ENCODE assay signal across 28 mouse cellular contexts in genomic region chr19:44462141-44462540, GRCm38 (mm10). TPM values are rescaled to one million over a fixed set of nuclear protein-coding genes. Genes with fewer than 3 reads are reported as not detected.
DNase-seq lines count a peak whose midpoint lies in the region; ATAC-seq and TF ChIP-seq lines count a peak whose summit lies in the region.
"Had no signal": no experiment of that assay in that cellular context is flagged by ENCODE, and none has a peak within 500 bp of the region (broad histone marks: within the 10 kb centered on the region; RNA-seq: fewer than 3 reads in every experiment).

No protein-coding gene starts in this region.

- H3K4me2 ChIP-seq in forebrain, embryonic 11.5 days (ENCODE audit: low read depth, low read length, severe bottlenecking), result no peak overlapping the region
- H3K4me2 ChIP-seq in forebrain, embryonic 15.5 days (replicated peaks), result no peak overlapping the region
- H3K4me2 ChIP-seq in hindbrain, postnatal 0 days (ENCODE audit: low read depth, low read length), result no peak overlapping the region
- H3K4me2 ChIP-seq: heart, embryonic 12.5 days; heart, embryonic 15.5 days; hindbrain, embryonic 14.5 days; intestine, embryonic 15.5 days; kidney, embryonic 15.5 days had no signal

- no peak overlapping the region for H3K9ac ChIP-seq in forebrain, embryonic 11.5 days (ENCODE audit: low read length)
- no peak overlapping the region for H3K9ac ChIP-seq in forebrain, embryonic 15.5 days (replicated peaks)
- no peak overlapping the region for H3K9ac ChIP-seq in hindbrain, postnatal 0 days (replicated peaks; ENCODE audit: low read length)
- H3K9ac ChIP-seq: heart, embryonic 12.5 days; heart, embryonic 15.5 days; hindbrain, embryonic 14.5 days; intestine, embryonic 15.5 days; kidney, embryonic 15.5 days had no signal

- ATAC-seq in forebrain, embryonic 11.5 days (replicated peaks; ENCODE audit: low FRiP score), result no peak
- no peak for ATAC-seq in forebrain, embryonic 15.5 days (replicated peaks)
- ATAC-seq in hindbrain, postnatal 0 days, result no peak
- ATAC-seq in CD4-positive, CD25-positive, alpha-beta regulatory T cell, adult 4 months, result no peak
- ATAC-seq: forebrain, embryonic 14.5 days; intestine, embryonic 15.5 days had no signal

- H3K27ac ChIP-seq in forebrain, embryonic 11.5 days (ENCODE audit: low read depth, low read length), result no peak overlapping the region
- no peak overlapping the region for H3K27ac ChIP-seq in forebrain, embryonic 15.5 days (replicated peaks)
- H3K27ac ChIP-seq in hindbrain, postnatal 0 days, result no peak overlapping the region
- H3K27ac ChIP-seq: forebrain, embryonic 10.5 days; heart, embryonic 15.5 days; hindbrain, embryonic 14.5 days; intestine, embryonic 15.5 days; kidney, embryonic 15.5 days had no signal

- H3K36me3 ChIP-seq in forebrain, embryonic 11.5 days (ENCODE audit: control insufficient read depth, insufficient read depth, low read length), result no peaks in the 10 kb centered on the region
- no peaks in the 10 kb centered on the region for H3K36me3 ChIP-seq in forebrain, embryonic 15.5 days
- H3K36me3 ChIP-seq in hindbrain, postnatal 0 days (ENCODE audit: insufficient read depth, low read length), result no peaks in the 10 kb centered on the region
- H3K36me3 ChIP-seq: forebrain, embryonic 10.5 days; G1E; heart, embryonic 12.5 days; heart, embryonic 15.5 days; intestine, embryonic 15.5 days; kidney, embryonic 15.5 days had no signal

- H3K9me3 ChIP-seq in forebrain, embryonic 11.5 days (ENCODE audit: control insufficient read depth, low read length), result no peaks in the 10 kb centered on the region
- H3K9me3 ChIP-seq in forebrain, embryonic 15.5 days, result no peaks in the 10 kb centered on the region
- H3K9me3 ChIP-seq in hindbrain, postnatal 0 days (ENCODE audit: low read length), result no peaks in the 10 kb centered on the region
- H3K9me3 ChIP-seq: forebrain, embryonic 10.5 days; G1E; heart, embryonic 12.5 days; heart, embryonic 15.5 days; intestine, embryonic 15.5 days; kidney, embryonic 15.5 days had no signal

- H3K4me1 ChIP-seq in forebrain, embryonic 11.5 days (replicated peaks; ENCODE audit: control insufficient read depth, insufficient read depth, low read length), result no peaks in the 10 kb centered on the region
- H3K4me1 ChIP-seq in forebrain, embryonic 15.5 days, result no peaks in the 10 kb centered on the region
- H3K4me1 ChIP-seq in hindbrain, postnatal 0 days (ENCODE audit: insufficient read depth, low read length), result no peaks in the 10 kb centered on the region
- H3K4me1 ChIP-seq: heart, embryonic 15.5 days; intestine, embryonic 15.5 days had no signal

- DNase-seq in adrenal gland, postnatal 14 days, result peak; percentile 53
- DNase-seq in adrenal gland, postnatal 4 days (ENCODE audit: low spot score in 2 of 2), result no peak
- peak; percentile 3 for DNase-seq in forebrain, embryonic 11.5 days (ENCODE audit: low spot score)
- peak; percentile 48 for DNase-seq in adipocyte (ENCODE audit: low spot score)
- no peak for DNase-seq in hindbrain, postnatal 0 days (ENCODE audit: low spot score)
- DNase-seq: cerebellum, adult 2 months; cerebellum, adult 9-11 months; cerebellum, postnatal 25 days; gastrocnemius, postnatal 25 days; heart, adult 18-20 months; heart, postnatal 10 days; heart, postnatal 4 days; kidney, adult 11 months; kidney, adult 8-10 months; kidney, postnatal 10 days had no signal

- no peaks in the 10 kb centered on the region for H3K27me3 ChIP-seq in forebrain, embryonic 11.5 days (ENCODE audit: control insufficient read depth, insufficient read depth, low read length)
- H3K27me3 ChIP-seq in forebrain, embryonic 15.5 days, result no peaks in the 10 kb centered on the region
- H3K27me3 ChIP-seq in hindbrain, postnatal 0 days (ENCODE audit: insufficient read depth, low read length), result no peaks in the 10 kb centered on the region
- H3K27me3 ChIP-seq: CH12.LX; heart, embryonic 12.5 days; heart, embryonic 15.5 days; intestine, embryonic 15.5 days had no signal

- no peak for TF ChIP-seq CTCF in hindbrain, postnatal 0 days (IDR thresholded peaks at IDR 0.05; ENCODE audit: low read depth)

- WGBS in forebrain, embryonic 11.5 days, result 92% methylated on average over 4 of the region's 4 CpGs
- 95% methylated on average over 4 of the region's 4 CpGs for WGBS in forebrain, embryonic 15.5 days
- WGBS in hindbrain, postnatal 0 days, result 86% methylated on average over 4 of the region's 4 CpGs

- H3K4me3 ChIP-seq in forebrain, embryonic 11.5 days (ENCODE audit: low read depth, low read length), result no peak overlapping the region
- no peak overlapping the region for H3K4me3 ChIP-seq in forebrain, embryonic 15.5 days
- no peak overlapping the region for H3K4me3 ChIP-seq in hindbrain, postnatal 0 days (ENCODE audit: low read length)
- H3K4me3 ChIP-seq: forebrain, embryonic 10.5 days; heart, embryonic 12.5 days; heart, embryonic 15.5 days; intestine, embryonic 15.5 days; kidney, embryonic 15.5 days had no signal

RNA-seq across cellular contexts. Expression of gene Wnt8b, which starts 31.1 kb away (rescaled TPM):
- 0.11 and 0.19 TPM in 2 replicates for total RNA-seq in adrenal gland, postnatal 14 days (2021)
- under 1 TPM; 0.08 to 0.14 TPM for total RNA-seq in adrenal gland, postnatal 4 days (2021)
- 60.2 and 63.5 TPM in 2 replicates for polyA plus RNA-seq in forebrain, embryonic 11.5 days (2014; fragmentation: Nextera tagmentation; extraction: Ambion mirVana)
- polyA plus RNA-seq in forebrain, embryonic 15.5 days (2015; fragmentation: Nextera tagmentation; extraction: Ambion mirVana), result 3.0 and 4.6 TPM in 2 replicates
- total RNA-seq in hindbrain, postnatal 0 days (2014; rRNA removed), result 0.14 and 1.4 TPM in 2 replicates
- not detected in 2 replicates for polyA plus RNA-seq in hindbrain, postnatal 0 days (2015; fragmentation: Nextera tagmentation; extraction: Ambion mirVana)
- not detected for polyA plus RNA-seq in CD4-positive, CD25-positive, alpha-beta regulatory T cell, adult 4 months (2017; shearing (Covaris generic))
- total RNA-seq: CH12.LX; common myeloid progenitor, adult 5-6 weeks; gastrocnemius, adult 8-10 months; gastrocnemius, postnatal 25 days; heart, adult 18-20 months; heart, postnatal 10 days; heart, postnatal 4 days had no signal
- polyA plus RNA-seq: G1E; heart, embryonic 12.5 days; heart, embryonic 15.5 days; hindbrain, embryonic 14.5 days; intestine, embryonic 15.5 days had no signal

RNA-seq across cellular contexts. Expression of gene Scd1, which starts 54.5 kb away (rescaled TPM):
- total RNA-seq in adrenal gland, postnatal 14 days (2021), result 186 and 262 TPM in 2 replicates
- total RNA-seq in adrenal gland, postnatal 4 days (2021), result 100 to 1,000 TPM; 121 to 159 TPM
- 18.8 and 19.2 TPM in 2 replicates for polyA plus RNA-seq in forebrain, embryonic 11.5 days (2014; fragmentation: Nextera tagmentation; extraction: Ambion mirVana)
- polyA plus RNA-seq in forebrain, embryonic 15.5 days (2015; fragmentation: Nextera tagmentation; extraction: Ambion mirVana), result 3.5 and 4.0 TPM in 2 replicates
- 57.9 and 67.3 TPM in 2 replicates for total RNA-seq in hindbrain, postnatal 0 days (2014; rRNA removed)
- polyA plus RNA-seq in hindbrain, postnatal 0 days (2015; fragmentation: Nextera tagmentation; extraction: Ambion mirVana), result 11.7 and 13.2 TPM in 2 replicates
- polyA plus RNA-seq in CD4-positive, CD25-positive, alpha-beta regulatory T cell, adult 4 months (2017; shearing (Covaris generic)), result 1 to 10 TPM in 1 of 2 experiments, not detected in 1; 3.2 TPM

Comparison
In these comparisons a context has a peak if more than half of its experiments do, and no peak if none do; other contexts are left out.
1. DNase-seq: peak in adrenal gland, postnatal 14 days (single experiment), forebrain, embryonic 11.5 days (single experiment) and adipocyte (single experiment); none in adrenal gland, postnatal 4 days (0 of 2) and hindbrain, postnatal 0 days (single experiment).
2. RNA of gene Wnt8b, which starts 31.1 kb away (polyA plus RNA-seq): 60.2 to 63.5 TPM in forebrain, embryonic 11.5 days; 3.0 to 4.6 TPM in forebrain, embryonic 15.5 days, not detected in hindbrain, postnatal 0 days and not detected in CD4-positive, CD25-positive, alpha-beta regulatory T cell, adult 4 months; every median in the first group is over 10 times any median in the second.